Mouse (Mus musculus): ENCODE data around the gene Guca1a. TPM values are rescaled to one million over a fixed set of nuclear protein-coding genes. Genes with fewer than 3 reads are reported as not detected.
A peak's percentile ranks its signal among the peaks of the same experiment; 100 is the strongest.

The Guca1a gene
- polyA plus RNA-seq, 1 experiment from 2014 or later, result 1.2 TPM

GRCm38 (mm10) chr17:47395376-47395913, 4.9 kb downstream of the Guca1a start:
- H3K36me3 ChIP-seq (ENCODE audit: control insufficient read depth, insufficient read depth), result no peaks in the 10 kb centered on the region
- peaks cover 6% of the 10 kb centered on the region; the same call in 1 of the 2 replicates for H3K4me1 ChIP-seq (ENCODE audit: control insufficient read depth, insufficient read depth, low read length)
- peak overlapping the region; percentile 46 for H3K4me3 ChIP-seq (ENCODE audit: low read length)
- no peak overlapping the region for H3K27ac ChIP-seq (ENCODE audit: low read length)
- WGBS, result 3% methylated on average over 19 of the region's 20 CpGs
- peaks cover 6% of the 10 kb centered on the region for H3K27me3 ChIP-seq (ENCODE audit: control insufficient read depth, insufficient read depth, low read length)
- peak overlapping the region; percentile 64 for H3K4me2 ChIP-seq (ENCODE audit: low read depth, low read length)
- peak overlapping the region; percentile 15; the same call in 1 of the 2 replicates for H3K9ac ChIP-seq (ENCODE audit: low read length)
- H3K9me3 ChIP-seq (replicated peaks; ENCODE audit: control insufficient read depth, low read length), result no peaks in the 10 kb centered on the region
- peak; percentile 70 for ATAC-seq (replicated peaks; ENCODE audit: extremely low read depth, insufficient read depth, low FRiP score)

GRCm38 (mm10) chr17:47394223-47394869, 6.0 kb downstream of the Guca1a start:
- Histone ChIP-seq H3K27me3 (ENCODE audit: control insufficient read depth, insufficient read depth, low read length) (peaks cover 5% of the 10 kb centered on the region), H3K4me2 (ENCODE audit: low read depth, low read length) (peak overlapping the region; percentile 64), H3K9me3 (replicated peaks; ENCODE audit: control insufficient read depth, low read length) (no peaks in the 10 kb centered on the region), H3K27ac (ENCODE audit: low read length) (no peak overlapping the region), H3K4me3 (ENCODE audit: low read length) (peak overlapping the region; percentile 46), H3K36me3 (ENCODE audit: control insufficient read depth, insufficient read depth) (no peaks in the 10 kb centered on the region), H3K4me1 (ENCODE audit: control insufficient read depth, insufficient read depth, low read length) (peaks cover 6% of the 10 kb centered on the region; the same call in 1 of the 2 replicates), H3K9ac (ENCODE audit: low read length) (no peak overlapping the region)
- ATAC-seq (replicated peaks; ENCODE audit: extremely low read depth, insufficient read depth, low FRiP score), result 0 out of 2 replicates have a peak, but pooled peaks have one; percentile 21
- 19% methylated on average over 24 of the region's 24 CpGs for WGBS

- no peak for ATAC-seq (replicated peaks; ENCODE audit: extremely low read depth, insufficient read depth, low FRiP score)
- H3K4me3 ChIP-seq (ENCODE audit: low read length), result no peak overlapping the region
- no peak overlapping the region for H3K9ac ChIP-seq (ENCODE audit: low read length)
- H3K4me1 ChIP-seq (ENCODE audit: control insufficient read depth, insufficient read depth, low read length), result no peaks in the 10 kb centered on the region
- no peak overlapping the region for H3K4me2 ChIP-seq (ENCODE audit: low read depth, low read length)
- 0 out of 2 replicates have a peak, but pooled peaks cover 3% of the 10 kb centered on the region for H3K36me3 ChIP-seq (ENCODE audit: control insufficient read depth, insufficient read depth)
- peaks cover 5% of the 10 kb centered on the region; the same call in 1 of the 2 replicates for H3K9me3 ChIP-seq (replicated peaks; ENCODE audit: control insufficient read depth, low read length)
- no peaks in the 10 kb centered on the region; the same call in 1 of the 2 replicates for H3K27me3 ChIP-seq (ENCODE audit: control insufficient read depth, insufficient read depth, low read length)
- WGBS, result 58% methylated on average over 4 of the region's 4 CpGs
- no peak overlapping the region for H3K27ac ChIP-seq (ENCODE audit: low read length)
Observed at GRCm38 (mm10) chr17:47386649-47387048, 13.7 kb downstream of the Guca1a start.

- Histone ChIP-seq H3K4me3 (ENCODE audit: low read length) (no peak within 1 kb of the TSS), H3K36me3 (ENCODE audit: control insufficient read depth, insufficient read depth) (peaks cover 7% of the 10 kb centered on the region; the same call in 1 of the 2 replicates), H3K4me1 (ENCODE audit: control insufficient read depth, insufficient read depth, low read length) (no peaks in the 10 kb centered on the region), H3K9me3 (replicated peaks; ENCODE audit: control insufficient read depth, low read length) (peaks cover 5% of the 10 kb centered on the region; the same call in 1 of the 2 replicates), H3K27ac (ENCODE audit: low read length) (no peak within 1 kb of the TSS), H3K27me3 (ENCODE audit: control insufficient read depth, insufficient read depth, low read length) (no peaks in the 10 kb centered on the region), H3K9ac (ENCODE audit: low read length) (no peak within 1 kb of the TSS), H3K4me2 (ENCODE audit: low read depth, low read length) (no peak within 1 kb of the TSS)
- WGBS, result 45% methylated on average over 10 of the region's 10 CpGs
- no peak for ATAC-seq (replicated peaks; ENCODE audit: extremely low read depth, insufficient read depth, low FRiP score)
Observed at GRCm38 (mm10) chr17:47385145-47385544, 15.2 kb downstream of the Guca1a start, which contains the start of gene Guca1b. Guca1b (plus strand) TSS chr17:47385393.

- peaks cover 16% of the 10 kb centered on the region for H3K36me3 ChIP-seq (ENCODE audit: control insufficient read depth, insufficient read depth)
- no peak overlapping the region for H3K4me2 ChIP-seq (ENCODE audit: low read depth, low read length)
- no peaks in the 10 kb centered on the region for H3K27me3 ChIP-seq (ENCODE audit: control insufficient read depth, insufficient read depth, low read length)
- no peak overlapping the region for H3K9ac ChIP-seq (ENCODE audit: low read length)
- no peaks in the 10 kb centered on the region for H3K4me1 ChIP-seq (ENCODE audit: control insufficient read depth, insufficient read depth, low read length)
- H3K27ac ChIP-seq (ENCODE audit: low read length), result no peak overlapping the region
- no peak for ATAC-seq (replicated peaks; ENCODE audit: extremely low read depth, insufficient read depth, low FRiP score)
- no peak overlapping the region for H3K4me3 ChIP-seq (ENCODE audit: low read length)
- peaks cover 5% of the 10 kb centered on the region; the same call in 1 of the 2 replicates for H3K9me3 ChIP-seq (replicated peaks; ENCODE audit: control insufficient read depth, low read length)
- 90% methylated on average over 3 of the region's 3 CpGs for WGBS
Observed at GRCm38 (mm10) chr17:47384064-47384463, 16.3 kb downstream of the Guca1a start.

- H3K9me3 ChIP-seq (replicated peaks; ENCODE audit: control insufficient read depth, low read length), result peaks cover 5% of the 10 kb centered on the region; the same call in 1 of the 2 replicates
- no peak for ATAC-seq (replicated peaks; ENCODE audit: extremely low read depth, insufficient read depth, low FRiP score)
- WGBS, result 88% methylated on average over 4 of the region's 4 CpGs
- H3K36me3 ChIP-seq (ENCODE audit: control insufficient read depth, insufficient read depth), result peaks cover 22% of the 10 kb centered on the region
- no peak overlapping the region for H3K9ac ChIP-seq (ENCODE audit: low read length)
- H3K4me1 ChIP-seq (ENCODE audit: control insufficient read depth, insufficient read depth, low read length), result no peaks in the 10 kb centered on the region
- H3K4me2 ChIP-seq (ENCODE audit: low read depth, low read length), result no peak overlapping the region
- no peak overlapping the region for H3K27ac ChIP-seq (ENCODE audit: low read length)
- H3K4me3 ChIP-seq (ENCODE audit: low read length), result no peak overlapping the region
- H3K27me3 ChIP-seq (ENCODE audit: control insufficient read depth, insufficient read depth, low read length), result no peaks in the 10 kb centered on the region
Observed at GRCm38 (mm10) chr17:47383266-47383665, 17.1 kb downstream of the Guca1a start.

GRCm38 (mm10) chr17:47381917-47382316, 18.5 kb downstream of the Guca1a start:
- H3K27ac ChIP-seq (ENCODE audit: low read length), result no peak overlapping the region
- peaks cover 24% of the 10 kb centered on the region for H3K36me3 ChIP-seq (ENCODE audit: control insufficient read depth, insufficient read depth)
- H3K4me3 ChIP-seq (ENCODE audit: low read length), result no peak overlapping the region
- no peak overlapping the region for H3K4me2 ChIP-seq (ENCODE audit: low read depth, low read length)
- ATAC-seq (replicated peaks; ENCODE audit: extremely low read depth, insufficient read depth, low FRiP score), result no peak
- H3K9me3 ChIP-seq (replicated peaks; ENCODE audit: control insufficient read depth, low read length), result peaks cover 5% of the 10 kb centered on the region; the same call in 1 of the 2 replicates
- H3K9ac ChIP-seq (ENCODE audit: low read length), result no peak overlapping the region
- H3K27me3 ChIP-seq (ENCODE audit: control insufficient read depth, insufficient read depth, low read length), result no peaks in the 10 kb centered on the region
- no peaks in the 10 kb centered on the region for H3K4me1 ChIP-seq (ENCODE audit: control insufficient read depth, insufficient read depth, low read length)
- WGBS, result 72% methylated on average over 11 of the region's 11 CpGs

- Histone ChIP-seq H3K4me3 (ENCODE audit: low read length) (no peak overlapping the region), H3K27ac (ENCODE audit: low read length) (no peak overlapping the region)
- 77% methylated on average over 15 of the region's 15 CpGs for WGBS
Observed at GRCm38 (mm10) chr17:47378133-47378532, 22.3 kb downstream of the Guca1a start.

GRCm38 (mm10) chr17:47376779-47377280, 23.6 kb downstream of the Guca1a start:
- H3K9ac ChIP-seq (ENCODE audit: low read length), result no peak overlapping the region
- no peak for ATAC-seq (replicated peaks; ENCODE audit: extremely low read depth, insufficient read depth, low FRiP score)
- no peak overlapping the region for H3K27ac ChIP-seq (ENCODE audit: low read length)
- H3K4me2 ChIP-seq (ENCODE audit: low read depth, low read length), result no peak overlapping the region
- H3K4me1 ChIP-seq (ENCODE audit: control insufficient read depth, insufficient read depth, low read length), result no peaks in the 10 kb centered on the region
- no peak overlapping the region for H3K4me3 ChIP-seq (ENCODE audit: low read length)
- WGBS, result 85% methylated on average over 6 of the region's 6 CpGs
- peaks cover 62% of the 10 kb centered on the region for H3K36me3 ChIP-seq (ENCODE audit: control insufficient read depth, insufficient read depth)
- no peaks in the 10 kb centered on the region for H3K9me3 ChIP-seq (replicated peaks; ENCODE audit: control insufficient read depth, low read length)
- no peaks in the 10 kb centered on the region for H3K27me3 ChIP-seq (ENCODE audit: control insufficient read depth, insufficient read depth, low read length)

More at GRCm38 (mm10) chr17:47378133-47378532, 22.3 kb downstream of the Guca1a start:
- H3K4me1 ChIP-seq (ENCODE audit: control insufficient read depth, insufficient read depth, low read length), result no peaks in the 10 kb centered on the region
- no peak overlapping the region for H3K4me2 ChIP-seq (ENCODE audit: low read depth, low read length)
- no peaks in the 10 kb centered on the region for H3K9me3 ChIP-seq (replicated peaks; ENCODE audit: control insufficient read depth, low read length)
- H3K36me3 ChIP-seq (ENCODE audit: control insufficient read depth, insufficient read depth), result peaks cover 59% of the 10 kb centered on the region
- no peaks in the 10 kb centered on the region for H3K27me3 ChIP-seq (ENCODE audit: control insufficient read depth, insufficient read depth, low read length)
- no peak for ATAC-seq (replicated peaks; ENCODE audit: extremely low read depth, insufficient read depth, low FRiP score)
- no peak overlapping the region for H3K9ac ChIP-seq (ENCODE audit: low read length)

All from heart, embryonic 16.5 days (tissue).